ENCODE assay signal across 11 mouse cellular contexts in genomic region chr4:101155541-101155940, GRCm38 (mm10).
A peak's percentile ranks its signal among the peaks of the same experiment; 100 is the strongest.
DNase-seq lines count a peak whose midpoint lies in the region; ATAC-seq and TF ChIP-seq lines count a peak whose summit lies in the region.
"Had no signal": no experiment of that assay in that cellular context is flagged by ENCODE, and none has a peak within 500 bp of the region (broad histone marks: within the 10 kb centered on the region; RNA-seq: fewer than 3 reads in every experiment).

No protein-coding gene starts in this region.

- H3K27ac ChIP-seq in heart, embryonic 12.5 days (ENCODE audit: poor library complexity, severe bottlenecking): no peak overlapping the region
- H3K27ac ChIP-seq in cerebellum, adult 2 months (ENCODE audit: insufficient read depth, low read length): no peak overlapping the region
- no peak overlapping the region for H3K27ac ChIP-seq in forebrain, embryonic 12.5 days
- H3K27ac ChIP-seq: embryonic facial prominence, embryonic 15.5 days; kidney, postnatal 0 days had no signal

- no peak overlapping the region for H3K4me3 ChIP-seq in heart, embryonic 12.5 days
- H3K4me3 ChIP-seq in cerebellum, adult 2 months (replicated peaks; ENCODE audit: insufficient read depth, low read depth, low read length): no peak overlapping the region
- H3K4me3 ChIP-seq in forebrain, embryonic 12.5 days (replicated peaks): no peak overlapping the region
- H3K4me3 ChIP-seq: embryonic facial prominence, embryonic 15.5 days had no signal

- peak; percentile 57; the same call in 1 of the 2 replicates for ATAC-seq in heart, embryonic 12.5 days (ENCODE audit: insufficient number of reproducible peaks, low FRiP score)
- ATAC-seq in hematopoietic stem cell, adult 5-6 weeks (replicated peaks in 1 of 2; ENCODE audit: insufficient read depth in 1 of 2, low FRiP score in 2 of 2, low TSS enrichment in 1 of 2, low read depth in 1 of 2, poor library complexity in 2 of 2, severe bottlenecking in 2 of 2): peak; percentile 71
- ATAC-seq in forebrain, embryonic 12.5 days (ENCODE audit: low FRiP score): no peak

- H3K9ac ChIP-seq in heart, embryonic 12.5 days: no peak overlapping the region
- H3K9ac ChIP-seq in forebrain, embryonic 12.5 days: no peak overlapping the region
- H3K9ac ChIP-seq: embryonic facial prominence, embryonic 15.5 days had no signal

- no peak for TF ChIP-seq POLR2A in cerebellum, adult 2 months (IDR thresholded peaks at IDR 0.05; ENCODE audit: borderline replicate concordance, insufficient read depth, low read length)

- peaks cover 13% of the 10 kb centered on the region for H3K4me1 ChIP-seq in heart, embryonic 12.5 days (replicated peaks)
- peaks cover 12% of the 10 kb centered on the region for H3K4me1 ChIP-seq in cerebellum, adult 2 months (ENCODE audit: control insufficient read depth, insufficient read depth, low read length)
- no peaks in the 10 kb centered on the region for H3K4me1 ChIP-seq in forebrain, embryonic 12.5 days
- H3K4me1 ChIP-seq: embryonic facial prominence, embryonic 15.5 days had no signal

- no peak overlapping the region for H3K4me2 ChIP-seq in heart, embryonic 12.5 days
- no peak overlapping the region for H3K4me2 ChIP-seq in forebrain, embryonic 12.5 days
- H3K4me2 ChIP-seq: embryonic facial prominence, embryonic 15.5 days had no signal

- peaks cover 88% of the 10 kb centered on the region for H3K36me3 ChIP-seq in heart, embryonic 12.5 days
- peaks cover 32% of the 10 kb centered on the region for H3K36me3 ChIP-seq in forebrain, embryonic 12.5 days (replicated peaks)

- no peak for DNase-seq in heart, postnatal 25 days (ENCODE audit: low spot score)
- DNase-seq in adrenal gland, postnatal 10 days: peak; percentile 44
- peak; percentile 35 to 53 for DNase-seq in monocyte, adult 2 months (ENCODE audit: low read depth in 1 of 2, low spot score in 2 of 2)
- no peak for DNase-seq in cerebellum, adult 2 months
- no peak for DNase-seq in cerebellum, adult 9-10 months
- DNase-seq: cerebellum, adult 11 months had no signal

- H3K27me3 ChIP-seq in heart, embryonic 12.5 days (replicated peaks): no peaks in the 10 kb centered on the region
- no peaks in the 10 kb centered on the region for H3K27me3 ChIP-seq in cerebellum, adult 2 months (ENCODE audit: control insufficient read depth, insufficient read depth, low read length)
- no peaks in the 10 kb centered on the region for H3K27me3 ChIP-seq in forebrain, embryonic 12.5 days
- H3K27me3 ChIP-seq: embryonic facial prominence, embryonic 15.5 days had no signal

- TF ChIP-seq CTCF in cerebellum, adult 2 months (IDR thresholded peaks at IDR 0.05; ENCODE audit: borderline replicate concordance, insufficient read depth, low read depth, low read length): no peak

- H3K9me3 ChIP-seq in heart, embryonic 12.5 days (replicated peaks): no peaks in the 10 kb centered on the region
- H3K9me3 ChIP-seq in forebrain, embryonic 12.5 days: no peaks in the 10 kb centered on the region
- H3K9me3 ChIP-seq: embryonic facial prominence, embryonic 15.5 days had no signal

- 55% methylated on average over 4 of the region's 4 CpGs for WGBS in heart, embryonic 12.5 days
- 79% methylated on average over 4 of the region's 4 CpGs for WGBS in cerebellum, adult 2 months
- 84% methylated on average over 4 of the region's 4 CpGs for WGBS in forebrain, embryonic 12.5 days

- intact Hi-C loops in heart, postnatal 25 days (cut with DNase I): no loop called here

Comparison
In these comparisons a context has a peak if more than half of its experiments do, and no peak if none do; other contexts are left out.
1. DNase-seq: peak in adrenal gland, postnatal 10 days (single experiment) and monocyte, adult 2 months (2 of 2); none in heart, postnatal 25 days (single experiment), cerebellum, adult 2 months (0 of 2) and cerebellum, adult 9-10 months (single experiment).